Mouse (Mus musculus): ENCODE results near the gene Sorcs2. TPM values are rescaled to one million over a fixed set of nuclear protein-coding genes. Genes with fewer than 3 reads are reported as not detected.
A peak's percentile ranks its signal among the peaks of the same experiment; 100 is the strongest.

Gene Sorcs2
- polyA plus RNA-seq, 1 experiment from 2014 or later, result 11.1 TPM

- no peak overlapping the region for H3K4me3 ChIP-seq (ENCODE audit: low read length)
- ATAC-seq (ENCODE audit: low FRiP score, low TSS enrichment), result no peak
- no peak overlapping the region for H3K4me2 ChIP-seq (replicated peaks; ENCODE audit: low read depth, low read length)
- no peaks in the 10 kb centered on the region for H3K36me3 ChIP-seq (ENCODE audit: insufficient read depth, low read length)
- no peak overlapping the region for H3K9ac ChIP-seq (replicated peaks; ENCODE audit: low read length)
- H3K27ac ChIP-seq (ENCODE audit: low read length), result 0 out of 2 replicates have a peak overlapping the region, but pooled peaks have one; percentile 69
- no peaks in the 10 kb centered on the region for H3K27me3 ChIP-seq (ENCODE audit: insufficient read depth, low read length)
- peaks cover 48% of the 10 kb centered on the region for H3K4me1 ChIP-seq (ENCODE audit: insufficient read depth, low read length)
- 92% methylated on average over 2 of the region's 2 CpGs for WGBS
- no peaks in the 10 kb centered on the region for H3K9me3 ChIP-seq (ENCODE audit: low read length)
These were observed 19.6 kb downstream of the Sorcs2 start for GRCm38 (mm10) chr5:36378370-36378738.

- Histone ChIP-seq H3K27ac (ENCODE audit: low read length) (peak overlapping the region; percentile 69), H3K4me2 (replicated peaks; ENCODE audit: low read depth, low read length) (no peak overlapping the region)
- WGBS, result 47% methylated on average over 8 of the region's 8 CpGs
These were observed 20.2 kb downstream of the Sorcs2 start for GRCm38 (mm10) chr5:36377456-36378369.

GRCm38 (mm10) chr5:36375886-36376285 is 22.1 kb downstream of the Sorcs2 start:
- Histone ChIP-seq H3K27me3 (ENCODE audit: insufficient read depth, low read length) (no peaks in the 10 kb centered on the region), H3K4me3 (ENCODE audit: low read length) (no peak overlapping the region), H3K4me1 (ENCODE audit: insufficient read depth, low read length) (peaks cover 67% of the 10 kb centered on the region), H3K27ac (ENCODE audit: low read length) (peak overlapping the region; percentile 69), H3K36me3 (ENCODE audit: insufficient read depth, low read length) (no peaks in the 10 kb centered on the region), H3K4me2 (replicated peaks; ENCODE audit: low read depth, low read length) (no peak overlapping the region; the same call in 1 of the 2 replicates), H3K9me3 (ENCODE audit: low read length) (no peaks in the 10 kb centered on the region), H3K9ac (replicated peaks; ENCODE audit: low read length) (no peak overlapping the region)
- 13% methylated on average over 8 of the region's 8 CpGs for WGBS
- peak; percentile 29; the same call in 1 of the 2 replicates for ATAC-seq (ENCODE audit: low FRiP score, low TSS enrichment)

More at GRCm38 (mm10) chr5:36377456-36378369, 20.2 kb downstream of the Sorcs2 start:
- Histone ChIP-seq H3K27me3 (ENCODE audit: insufficient read depth, low read length) (no peaks in the 10 kb centered on the region), H3K9me3 (ENCODE audit: low read length) (no peaks in the 10 kb centered on the region), H3K4me3 (ENCODE audit: low read length) (no peak overlapping the region), H3K4me1 (ENCODE audit: insufficient read depth, low read length) (peaks cover 55% of the 10 kb centered on the region), H3K9ac (replicated peaks; ENCODE audit: low read length) (no peak overlapping the region), H3K36me3 (ENCODE audit: insufficient read depth, low read length) (no peaks in the 10 kb centered on the region)
- no peak for ATAC-seq (ENCODE audit: low FRiP score, low TSS enrichment)

- Histone ChIP-seq H3K36me3 (ENCODE audit: insufficient read depth, low read length) (no peaks in the 10 kb centered on the region), H3K27ac (ENCODE audit: low read length) (peak overlapping the region; percentile 69), H3K4me1 (ENCODE audit: insufficient read depth, low read length) (peaks cover 76% of the 10 kb centered on the region), H3K27me3 (ENCODE audit: insufficient read depth, low read length) (no peaks in the 10 kb centered on the region), H3K9ac (replicated peaks; ENCODE audit: low read length) (no peak overlapping the region), H3K4me3 (ENCODE audit: low read length) (no peak overlapping the region), H3K4me2 (replicated peaks; ENCODE audit: low read depth, low read length) (no peak overlapping the region), H3K9me3 (ENCODE audit: low read length) (no peaks in the 10 kb centered on the region)
- WGBS, result 38% methylated on average over 19 of the region's 19 CpGs
- no peak for ATAC-seq (ENCODE audit: low FRiP score, low TSS enrichment)
These were observed 23.5 kb downstream of the Sorcs2 start for GRCm38 (mm10) chr5:36374221-36375050.

GRCm38 (mm10) chr5:36373246-36373891 is 24.6 kb downstream of the Sorcs2 start:
- 0 out of 2 replicates have a peak overlapping the region, but pooled peaks have one; percentile 5 for H3K4me2 ChIP-seq (replicated peaks; ENCODE audit: low read depth, low read length)
- H3K36me3 ChIP-seq (ENCODE audit: insufficient read depth, low read length), result no peaks in the 10 kb centered on the region
- H3K4me3 ChIP-seq (ENCODE audit: low read length), result no peak overlapping the region
- peak; percentile 76 for ATAC-seq (ENCODE audit: low FRiP score, low TSS enrichment)
- 3% methylated on average over 11 of the region's 11 CpGs for WGBS
- H3K4me1 ChIP-seq (ENCODE audit: insufficient read depth, low read length), result peaks cover 87% of the 10 kb centered on the region
- no peaks in the 10 kb centered on the region for H3K9me3 ChIP-seq (ENCODE audit: low read length)
- H3K27ac ChIP-seq (ENCODE audit: low read length), result peak overlapping the region; percentile 69
- H3K9ac ChIP-seq (replicated peaks; ENCODE audit: low read length), result no peak overlapping the region; the same call in 1 of the 2 replicates
- no peaks in the 10 kb centered on the region for H3K27me3 ChIP-seq (ENCODE audit: insufficient read depth, low read length)

- Histone ChIP-seq H3K27me3 (ENCODE audit: insufficient read depth, low read length) (no peaks in the 10 kb centered on the region), H3K4me2 (replicated peaks; ENCODE audit: low read depth, low read length) (no peak overlapping the region), H3K9me3 (ENCODE audit: low read length) (no peaks in the 10 kb centered on the region), H3K9ac (replicated peaks; ENCODE audit: low read length) (no peak overlapping the region), H3K27ac (ENCODE audit: low read length) (peak overlapping the region; percentile 19; the same call in 1 of the 2 replicates), H3K4me3 (ENCODE audit: low read length) (no peak overlapping the region), H3K4me1 (ENCODE audit: insufficient read depth, low read length) (peaks cover 78% of the 10 kb centered on the region), H3K36me3 (ENCODE audit: insufficient read depth, low read length) (no peaks in the 10 kb centered on the region)
- ATAC-seq (ENCODE audit: low FRiP score, low TSS enrichment), result no peak
- WGBS, result 70% methylated on average over 5 of the region's 5 CpGs
These were observed 26.2 kb downstream of the Sorcs2 start for GRCm38 (mm10) chr5:36371731-36372130.

- Histone ChIP-seq H3K9ac (replicated peaks; ENCODE audit: low read length) (0 out of 2 replicates have a peak overlapping the region, but pooled peaks have one; percentile 12), H3K27ac (ENCODE audit: low read length) (peak overlapping the region; percentile 37; the same call in 1 of the 2 replicates)
- WGBS, result 81% methylated on average over 1 of the region's 1 CpGs
These were observed 28.7 kb downstream of the Sorcs2 start for GRCm38 (mm10) chr5:36369261-36369684.

GRCm38 (mm10) chr5:36368511-36369135 is 29.3 kb downstream of the Sorcs2 start:
- Histone ChIP-seq H3K36me3 (ENCODE audit: insufficient read depth, low read length) (no peaks in the 10 kb centered on the region), H3K27me3 (ENCODE audit: insufficient read depth, low read length) (no peaks in the 10 kb centered on the region), H3K9me3 (ENCODE audit: low read length) (no peaks in the 10 kb centered on the region), H3K9ac (replicated peaks; ENCODE audit: low read length) (0 out of 2 replicates have a peak overlapping the region, but pooled peaks have one; percentile 12), H3K4me1 (ENCODE audit: insufficient read depth, low read length) (peaks cover 52% of the 10 kb centered on the region), H3K27ac (ENCODE audit: low read length) (peak overlapping the region; percentile 37), H3K4me3 (ENCODE audit: low read length) (no peak overlapping the region), H3K4me2 (replicated peaks; ENCODE audit: low read depth, low read length) (no peak overlapping the region)
- ATAC-seq (ENCODE audit: low FRiP score, low TSS enrichment), result no peak
- 68% methylated on average over 7 of the region's 7 CpGs for WGBS

More at GRCm38 (mm10) chr5:36369261-36369684, 28.7 kb downstream of the Sorcs2 start:
- Histone ChIP-seq H3K9me3 (ENCODE audit: low read length) (no peaks in the 10 kb centered on the region), H3K4me2 (replicated peaks; ENCODE audit: low read depth, low read length) (no peak overlapping the region), H3K36me3 (ENCODE audit: insufficient read depth, low read length) (no peaks in the 10 kb centered on the region), H3K27me3 (ENCODE audit: insufficient read depth, low read length) (no peaks in the 10 kb centered on the region), H3K4me3 (ENCODE audit: low read length) (no peak overlapping the region), H3K4me1 (ENCODE audit: insufficient read depth, low read length) (peaks cover 58% of the 10 kb centered on the region)
- ATAC-seq (ENCODE audit: low FRiP score, low TSS enrichment), result peak; percentile 49

GRCm38 (mm10) chr5:36367911-36368310 is 30.0 kb downstream of the Sorcs2 start:
- no peak overlapping the region for H3K4me2 ChIP-seq (replicated peaks; ENCODE audit: low read depth, low read length)
- no peaks in the 10 kb centered on the region for H3K27me3 ChIP-seq (ENCODE audit: insufficient read depth, low read length)
- peaks cover 51% of the 10 kb centered on the region for H3K4me1 ChIP-seq (ENCODE audit: insufficient read depth, low read length)
- no peak overlapping the region for H3K27ac ChIP-seq (ENCODE audit: low read length)
- H3K4me3 ChIP-seq (ENCODE audit: low read length), result no peak overlapping the region
- H3K36me3 ChIP-seq (ENCODE audit: insufficient read depth, low read length), result no peaks in the 10 kb centered on the region
- no peaks in the 10 kb centered on the region for H3K9me3 ChIP-seq (ENCODE audit: low read length)
- 89% methylated on average over 6 of the region's 6 CpGs for WGBS
- no peak for ATAC-seq (ENCODE audit: low FRiP score, low TSS enrichment)
- no peak overlapping the region for H3K9ac ChIP-seq (replicated peaks; ENCODE audit: low read length)
